Mouse (Mus musculus) CH12.LX (cell line): ENCODE data around the gene Plce1. TPM values are rescaled to one million over a fixed set of nuclear protein-coding genes. Genes with fewer than 3 reads are reported as not detected.

Experiments
- DNase-seq: peaks from one replicate; pipeline ENCODE4 v3.0.0-alpha.2; 2013; ENCODE audit errors: extremely low read depth
- H3K27ac ChIP-seq: 2 replicates; pipeline ENCODE4 v1.5.1; 2012; ENCODE audit warnings: low read depth, mild to moderate bottlenecking, control low read depth, moderate library complexity; ENCODE audit not compliant: insufficient read depth
- H3K27me3 ChIP-seq: replicated peaks from 2 replicates; pipeline ENCODE3; 2012; ENCODE audit warnings: inconsistent platforms
- H3K36me3 ChIP-seq, 2 experiments: replicated peaks in 1 of 2; 2 replicates each; pipeline versions ENCODE3 to v1.6.1; 2012; ENCODE audit warnings: inconsistent platforms in 1 of 2, low read length in 1 of 2, mild to moderate bottlenecking in 1 of 2, mixed read lengths in 1 of 2, moderate library complexity in 1 of 2; ENCODE audit not compliant: control insufficient read depth in 1 of 2, insufficient read depth in 1 of 2
- H3K4me1 ChIP-seq, 2 experiments: 2 replicates each; pipeline ENCODE4 v1.6.1; 2012; ENCODE audit warnings: inconsistent platforms in 1 of 2, moderate library complexity in 1 of 2; ENCODE audit not compliant: insufficient read depth in 2 of 2, control insufficient read depth in 1 of 2
- H3K4me2 ChIP-seq: 2 replicates; pipeline ENCODE4 v1.6.1; 2012; ENCODE audit warnings: low read depth, mild to moderate bottlenecking, control low read depth; ENCODE audit not compliant: poor library complexity, insufficient read depth, severe bottlenecking
- H3K4me3 ChIP-seq, 3 experiments: fragments of 150-350 bp in 1 of 3; sonication (generic) in 1 of 3; replicated peaks in 1 of 3; 2 replicates each; pipeline versions ENCODE3 to v1.5.1; 2011 to 2012; ENCODE audit warnings: low read depth in 2 of 3, low read length in 2 of 3, mild to moderate bottlenecking in 2 of 3, moderate library complexity in 2 of 3, control low read depth in 1 of 3, improper control_type of control experiment in 1 of 3, inconsistent platforms in 1 of 3, mixed read lengths in 1 of 3; ENCODE audit not compliant: poor library complexity in 1 of 3
- H3K79me2 ChIP-seq: replicated peaks from 2 replicates; pipeline ENCODE4 v1.6.1; 2012; ENCODE audit warnings: mild to moderate bottlenecking, moderate library complexity; ENCODE audit not compliant: control insufficient read depth, poor library complexity, insufficient read depth, severe bottlenecking; ENCODE audit errors: extremely low read depth
- H3K9ac ChIP-seq: 2 replicates; pipeline ENCODE4 v1.6.1; 2012; ENCODE audit warnings: low read depth, mild to moderate bottlenecking, control low read depth, moderate library complexity; ENCODE audit not compliant: insufficient read depth
- H3K9me3 ChIP-seq: replicated peaks from 2 replicates; pipeline ENCODE3; 2012; ENCODE audit warnings: low read length, inconsistent platforms, mixed read lengths
- BHLHE40 ChIP-seq: IDR thresholded peaks from 2 replicates; pipeline ENCODE4 v1.6.1; 2011; ENCODE audit warnings: mild to moderate bottlenecking, low read depth, low read length, improper control_type of control experiment
- CHD1 ChIP-seq: IDR thresholded peaks from 2 replicates; pipeline ENCODE4 v1.6.1; 2012; ENCODE audit warnings: low read depth, low read length, improper control_type of control experiment, inconsistent platforms
- CHD2 ChIP-seq: IDR thresholded peaks from 2 replicates; pipeline ENCODE4 v1.6.1; 2011; ENCODE audit warnings: low read length, improper control_type of control experiment
- CTCF ChIP-seq, 2 experiments: IDR thresholded peaks in 1 of 2; conservative IDR thresholded peaks in 1 of 2; 2 replicates each; pipeline ENCODE4 v1.5.1; 2011 to 2012; ENCODE audit warnings: low read depth in 2 of 2, low read length in 2 of 2, improper control_type of control experiment in 1 of 2, inconsistent platforms in 1 of 2, mild to moderate bottlenecking in 1 of 2, moderate library complexity in 1 of 2
- EP300 ChIP-seq: IDR thresholded peaks from 2 replicates; pipeline ENCODE4 v1.6.1; 2011; ENCODE audit warnings: low read length, improper control_type of control experiment
- ETS1 ChIP-seq: conservative IDR thresholded peaks from 2 replicates; pipeline ENCODE4 v1.6.1; 2012; ENCODE audit warnings: low read depth, mild to moderate bottlenecking, inconsistent platforms, low read length, improper control_type of control experiment, moderate library complexity
- GABPA ChIP-seq: IDR thresholded peaks from 2 replicates; pipeline ENCODE4 v1.6.1; 2012; ENCODE audit warnings: low read depth, low read length, improper control_type of control experiment, inconsistent platforms; ENCODE audit not compliant: insufficient replicate concordance
- JUN ChIP-seq: IDR thresholded peaks from 2 replicates; pipeline ENCODE4 v1.6.1; 2011; ENCODE audit warnings: low read depth, mild to moderate bottlenecking, low read length, improper control_type of control experiment, moderate library complexity; ENCODE audit not compliant: insufficient read depth
- JUND ChIP-seq: conservative IDR thresholded peaks from 2 replicates; pipeline ENCODE4 v1.6.1; 2011; ENCODE audit warnings: low read depth, low read length, improper control_type of control experiment
- MAFK ChIP-seq: IDR thresholded peaks from 2 replicates; pipeline ENCODE4 v1.6.1; 2011; ENCODE audit warnings: low read length, improper control_type of control experiment; ENCODE audit not compliant: insufficient replicate concordance
- MAX ChIP-seq: IDR thresholded peaks from 2 replicates; pipeline ENCODE4 v1.6.1; 2011; ENCODE audit warnings: low read length, improper control_type of control experiment
- MAZ ChIP-seq: IDR thresholded peaks from 2 replicates; pipeline ENCODE4 v1.6.1; 2012; ENCODE audit warnings: low read depth, mild to moderate bottlenecking, inconsistent platforms, low read length, improper control_type of control experiment, moderate library complexity
- NRF1 ChIP-seq: IDR thresholded peaks from 2 replicates; pipeline ENCODE4 v1.6.1; 2014; ENCODE audit warnings: low read depth, mild to moderate bottlenecking, inconsistent platforms, low read length, improper control_type of control experiment, moderate library complexity
- PAX5 ChIP-seq: IDR thresholded peaks from 2 replicates; pipeline ENCODE4 v1.6.1; 2012; ENCODE audit warnings: low read length, inconsistent platforms, mixed read lengths
- RAD21 ChIP-seq: IDR thresholded peaks from 2 replicates; pipeline ENCODE4 v1.6.1; 2011; ENCODE audit warnings: low read depth, mild to moderate bottlenecking, low read length, improper control_type of control experiment, moderate library complexity
- RCOR1 ChIP-seq: conservative IDR thresholded peaks from 2 replicates; pipeline ENCODE4 v1.6.1; 2012; ENCODE audit warnings: low read depth, mild to moderate bottlenecking, inconsistent platforms, low read length, improper control_type of control experiment
- SMC3 ChIP-seq: IDR thresholded peaks from 2 replicates; pipeline ENCODE4 v1.6.1; 2011; ENCODE audit warnings: low read depth, low read length, improper control_type of control experiment
- TCF12 ChIP-seq: IDR thresholded peaks from 2 replicates; pipeline ENCODE4 v1.6.1; 2014; ENCODE audit warnings: low read depth, mild to moderate bottlenecking, inconsistent platforms, low read length, improper control_type of control experiment
- USF2 ChIP-seq: conservative IDR thresholded peaks from 2 replicates; pipeline ENCODE4 v1.6.1; 2011; ENCODE audit warnings: low read depth, low read length, improper control_type of control experiment
- ZKSCAN1 ChIP-seq: IDR thresholded peaks from 2 replicates; pipeline ENCODE4 v1.6.1; 2012; ENCODE audit warnings: low read depth, inconsistent platforms, low read length, improper control_type of control experiment, borderline replicate concordance
- dilution Hi-C: fragments of 300-500 bp; cut with MboI; formaldehyde crosslinking; loops from 2 replicates; pipeline ENCODE4 v1.14.3; 2020; ENCODE audit warnings: low sequenced_read_pairs; ENCODE audit not compliant: extremely low pct_unique_long_range_greater_than_20kb, extremely low pct_ligation_motif_present
- in situ Hi-C: fragments of 300-500 bp; cut with MboI; formaldehyde crosslinking; loops from 3 replicates; pipeline ENCODE4 v1.14.3; 2019; ENCODE audit warnings: low sequenced_read_pairs, low pct_ligation_motif_present, low pct_unique_long_range_greater_than_20kb, mixed read lengths
- polyA plus RNA-seq: library from polyadenylated mRNA; unstranded; fragments of >175 nt; gene quantifications from 2 replicates; pipeline ENCODE4 v1.2.1, GENCODE M21; 2012; ENCODE audit warnings: low read depth; ENCODE audit not compliant: insufficient read length
- total RNA-seq, 2 experiments: library from RNA; depleted of rRNA; stranded (reverse); fragments of 300-350 nt in 1 of 2; fragments of >200 nt in 1 of 2; gene quantifications; 2 replicates each; pipeline ENCODE4 v1.2.3; 2012 to 2014

Gene Plce1
- total and polyA plus RNA-seq, 3 experiments = under 0.01 to 0.13 (median 0.05) TPM

GRCm38 (mm10) chr19:38504597-38504996 lies 23.7 kb downstream of the Plce1 start:
- no peaks in the 10 kb centered on the region for H3K79me2 ChIP-seq
- no peaks in the 10 kb centered on the region for H3K4me1 ChIP-seq
- no peak overlapping the region for H3K9ac ChIP-seq
- no peak overlapping the region for H3K27ac ChIP-seq
- in situ Hi-C loops = no loop called here
- H3K27me3 ChIP-seq = no peaks in the 10 kb centered on the region
- no peaks in the 10 kb centered on the region for H3K36me3 ChIP-seq
- dilution Hi-C loops = no loop called here
- no peak for DNase-seq
- H3K4me3 ChIP-seq = no peak overlapping the region
- H3K9me3 ChIP-seq = no peaks in the 10 kb centered on the region
- TF ChIP-seq CTCF (conservative IDR thresholded peaks at IDR 0.05 in 1 of 2, IDR thresholded peaks at IDR 0.05 in 1 of 2; ENCODE audit: low read depth in 2 of 2, low read length in 2 of 2) = no peak
- no peak for TF ChIP-seq NRF1
- no peak for TF ChIP-seq EP300
- H3K4me2 ChIP-seq = no peak overlapping the region

GRCm38 (mm10) chr19:38506131-38506530 lies 25.2 kb downstream of the Plce1 start:
- H3K4me2 ChIP-seq = no peak overlapping the region
- H3K36me3 ChIP-seq = no peaks in the 10 kb centered on the region
- no peaks in the 10 kb centered on the region for H3K9me3 ChIP-seq
- no peak overlapping the region for H3K27ac ChIP-seq
- dilution Hi-C loops = no loop called here
- H3K4me3 ChIP-seq = no peak overlapping the region
- in situ Hi-C loops = no loop called here
- TF ChIP-seq USF2 (no peak), CTCF (conservative IDR thresholded peaks at IDR 0.05 in 1 of 2, IDR thresholded peaks at IDR 0.05 in 1 of 2; ENCODE audit: low read depth in 2 of 2, low read length in 2 of 2) (no peak), PAX5 (no peak), MAZ (no peak), MAX (no peak), BHLHE40 (no peak), JUND (no peak), SMC3 (no peak), CHD2 (no peak), ZKSCAN1 (no peak), MAFK (no peak)
- H3K27me3 ChIP-seq = no peaks in the 10 kb centered on the region
- no peaks in the 10 kb centered on the region for H3K79me2 ChIP-seq
- H3K9ac ChIP-seq = no peak overlapping the region
- no peak for DNase-seq
- H3K4me1 ChIP-seq = no peaks in the 10 kb centered on the region

GRCm38 (mm10) chr19:38507251-38507965 lies 26.5 kb downstream of the Plce1 start:
- Histone ChIP-seq H3K4me1 (no peaks in the 10 kb centered on the region), H3K27ac (no peak overlapping the region), H3K9ac (no peak overlapping the region), H3K4me2 (no peak overlapping the region), H3K4me3 (no peak overlapping the region), H3K9me3 (no peaks in the 10 kb centered on the region), H3K27me3 (no peaks in the 10 kb centered on the region), H3K79me2 (no peaks in the 10 kb centered on the region), H3K36me3 (no peaks in the 10 kb centered on the region)
- in situ Hi-C loops = no loop called here
- dilution Hi-C loops = no loop called here
- TF ChIP-seq JUN = no peak
- no peak for TF ChIP-seq TCF12
- TF ChIP-seq MAZ = no peak
- TF ChIP-seq ETS1 = no peak
- TF ChIP-seq SMC3 = no peak
- no peak for TF ChIP-seq USF2
- TF ChIP-seq BHLHE40 = no peak
- no peak for TF ChIP-seq RAD21
- no peak for TF ChIP-seq GABPA
- TF ChIP-seq CHD1 = no peak
- no peak for TF ChIP-seq RCOR1
- DNase-seq = no peak
